Mouse (Mus musculus) forebrain, postnatal 0 days (tissue): ENCODE measurements at regions not wholly inside any gene's neighbourhood (a gene's known extent, or its start where the extent isn't known, plus 50 kb on each side); places are given as distances from the start of the nearest gene placed in this dataset.
A peak's percentile ranks its signal among the peaks of the same experiment; 100 is the strongest.
"Not testable (repeated sequence)": the region's sequence is repeated elsewhere in the genome, so short reads cannot be mapped to it uniquely, and the experiment has no call there.

Experiments
- ATAC-seq: fragments of 200-750 bp; cut with Nextera tagmentation; 2 replicates; pipeline ENCODE4 v1.8.0; 2017; ENCODE audit warnings: mild to moderate bottlenecking, moderate library complexity
- DNase-seq: peaks from one replicate; pipeline ENCODE4 v3.0.0-alpha.2; 2015
- H3K27ac ChIP-seq: fragments of 300-500 bp; sonication (generic); 2 replicates; pipeline ENCODE4 v1.5.1; 2014; ENCODE audit warnings: low read depth, mild to moderate bottlenecking, antibody characterized with exemption, low read length, moderate library complexity, mixed read lengths
- H3K27me3 ChIP-seq: fragments of 300-500 bp; sonication (generic); 2 replicates; pipeline ENCODE4 v1.6.1; 2014; ENCODE audit warnings: mild to moderate bottlenecking, low read length, mixed read lengths; ENCODE audit not compliant: insufficient read depth
- H3K36me3 ChIP-seq: fragments of 300-500 bp; sonication (generic); 2 replicates; pipeline ENCODE4 v1.6.1; 2014; ENCODE audit warnings: mild to moderate bottlenecking, moderate library complexity; ENCODE audit not compliant: insufficient read depth
- H3K4me1 ChIP-seq: fragments of 300-500 bp; sonication (generic); 2 replicates; pipeline ENCODE4 v1.6.1; 2014; ENCODE audit warnings: antibody characterized with exemption; ENCODE audit not compliant: insufficient read depth
- H3K4me2 ChIP-seq: fragments of 300-500 bp; sonication (generic); 2 replicates; pipeline ENCODE4 v1.6.1; 2014; ENCODE audit warnings: low read depth, mild to moderate bottlenecking, moderate library complexity
- H3K4me3 ChIP-seq: fragments of 300-500 bp; sonication (generic); 2 replicates; pipeline ENCODE4 v1.5.1; 2014; ENCODE audit warnings: low read depth, low read length, mixed read lengths
- H3K9ac ChIP-seq: fragments of 300-500 bp; sonication (generic); 2 replicates; pipeline ENCODE4 v1.6.1; 2014; ENCODE audit warnings: mild to moderate bottlenecking
- H3K9me3 ChIP-seq: fragments of 300-500 bp; sonication (generic); 2 replicates; pipeline ENCODE4 v1.6.1; 2016; ENCODE audit warnings: low read length
- CTCF ChIP-seq: sonication (generic); IDR thresholded peaks from 2 replicates; pipeline ENCODE4 v1.5.1; 2016; ENCODE audit warnings: antibody characterized with exemption, control low read depth, low read depth
- WGBS: fragments of 180-500 bp; shearing (Covaris S2); extraction: QIAGEN DNeasy Blood & Tissue Kit; methylation state at CpG from one replicate; pipeline ENCODE4 v1.1.7; 2014; 5-methylcytosine and 5-hydroxymethylcytosine counted together

GRCm38 (mm10) chr16:65629186-65629585, 66.7 kb upstream of the Chmp2b start:
- peak; percentile 72 for ATAC-seq
- H3K9me3 ChIP-seq = no peaks in the 10 kb centered on the region
- no peaks in the 10 kb centered on the region for H3K27me3 ChIP-seq
- DNase-seq = peak; percentile 86
- no peaks in the 10 kb centered on the region for H3K36me3 ChIP-seq
- 8% methylated on average over 10 of the region's 10 CpGs for WGBS
- H3K4me3 ChIP-seq = no peak overlapping the region
- H3K27ac ChIP-seq = no peak overlapping the region
- peak; percentile 74 for TF ChIP-seq CTCF
- no peak overlapping the region for H3K9ac ChIP-seq
- H3K4me2 ChIP-seq = no peak overlapping the region
- H3K4me1 ChIP-seq = no peaks in the 10 kb centered on the region; the same call in 1 of the 2 replicates

GRCm38 (mm10) chr16:65631680-65632079, 69.2 kb upstream of the Chmp2b start:
- 56% methylated on average over 5 of the region's 5 CpGs for WGBS

DNA sequence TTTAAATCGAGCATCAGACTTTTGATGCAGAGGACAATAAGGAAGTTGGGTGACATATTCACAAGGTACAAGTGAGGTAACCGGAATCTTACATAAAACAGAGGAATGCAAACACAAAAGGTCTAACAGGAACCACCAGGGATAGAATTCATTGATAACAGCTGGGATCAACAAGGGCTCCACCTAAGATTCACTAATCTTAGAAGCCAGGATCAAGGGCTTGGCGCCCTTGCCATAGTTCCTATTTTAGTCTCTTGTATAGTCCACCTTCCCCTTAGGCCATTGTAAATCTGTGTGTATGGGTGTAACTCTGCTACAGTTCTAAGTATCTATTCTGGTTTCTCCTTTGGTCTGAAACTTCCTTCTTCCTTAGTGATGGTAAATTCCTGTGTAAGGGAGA, 84.2 kb upstream of the Chmp2b start:
- not testable (repeated sequence) for H3K36me3 ChIP-seq, H3K9me3 ChIP-seq, H3K4me3 ChIP-seq, ATAC-seq, DNase-seq, H3K4me2 ChIP-seq, H3K4me1 ChIP-seq, H3K27ac ChIP-seq, H3K9ac ChIP-seq, H3K27me3 ChIP-seq
- 90% methylated on average over 3 of the region's 3 CpGs for WGBS

More at GRCm38 (mm10) chr16:65631680-65632079, 69.2 kb upstream of the Chmp2b start:
- TF ChIP-seq CTCF = 0 out of 2 replicates have a peak, but pooled peaks have one; percentile 16
- Histone ChIP-seq H3K36me3 (no peaks in the 10 kb centered on the region), H3K4me1 (no peaks in the 10 kb centered on the region; the same call in 1 of the 2 replicates), H3K4me2 (no peak overlapping the region), H3K4me3 (no peak overlapping the region), H3K27ac (no peak overlapping the region), H3K9ac (no peak overlapping the region), H3K9me3 (no peaks in the 10 kb centered on the region), H3K27me3 (no peaks in the 10 kb centered on the region)
- DNase-seq (no peak), ATAC-seq (no peak)

- DNase-seq = no peak
- no peak overlapping the region for H3K4me3 ChIP-seq
- H3K36me3 ChIP-seq = no peaks in the 10 kb centered on the region
- H3K4me1 ChIP-seq = no peaks in the 10 kb centered on the region
- no peak overlapping the region for H3K4me2 ChIP-seq
- no peaks in the 10 kb centered on the region for H3K9me3 ChIP-seq
- 47% methylated on average over 3 of the region's 3 CpGs for WGBS
- no peak for ATAC-seq
- no peak for TF ChIP-seq CTCF
- no peak overlapping the region for H3K27ac ChIP-seq
- no peak overlapping the region for H3K9ac ChIP-seq
- H3K27me3 ChIP-seq = no peaks in the 10 kb centered on the region
These were observed 86.5 kb upstream of the Chmp2b start for GRCm38 (mm10) chr16:65649061-65649460.

GRCm38 (mm10) chr16:65655490-65655889, 93.0 kb upstream of the Chmp2b start:
- DNase-seq = no peak
- H3K36me3 ChIP-seq = no peaks in the 10 kb centered on the region
- no peaks in the 10 kb centered on the region for H3K4me1 ChIP-seq
- no peak for TF ChIP-seq CTCF
- no peak overlapping the region for H3K4me3 ChIP-seq
- no peaks in the 10 kb centered on the region for H3K27me3 ChIP-seq
- H3K9me3 ChIP-seq = no peaks in the 10 kb centered on the region
- H3K9ac ChIP-seq = no peak overlapping the region
- no peak for ATAC-seq
- no peak overlapping the region for H3K27ac ChIP-seq
- no peak overlapping the region for H3K4me2 ChIP-seq

DNA sequence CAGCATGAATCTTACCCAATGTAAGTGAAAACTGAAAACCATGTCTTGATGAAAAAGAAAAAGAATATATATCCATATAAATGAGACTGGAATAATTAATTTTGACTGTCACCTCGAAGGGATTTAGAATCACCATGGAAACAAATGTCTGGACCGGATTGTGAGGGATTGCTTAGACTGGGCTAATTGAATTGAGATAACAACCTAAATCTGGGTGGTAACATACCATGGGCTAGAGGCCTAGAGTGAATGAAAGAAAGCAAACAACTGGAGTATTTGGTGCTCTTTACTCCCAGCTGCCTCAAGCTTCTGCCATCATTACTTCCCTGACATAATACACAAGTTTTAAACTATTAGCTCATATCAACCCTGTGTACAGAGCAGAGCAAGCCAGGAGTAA, 95.3 kb upstream of the Chmp2b start:
- Histone ChIP-seq H3K4me1 (no peaks in the 10 kb centered on the region), H3K27me3 (no peaks in the 10 kb centered on the region), H3K4me3 (no peak overlapping the region), H3K4me2 (no peak overlapping the region), H3K9me3 (no peaks in the 10 kb centered on the region), H3K36me3 (no peaks in the 10 kb centered on the region), H3K9ac (no peak overlapping the region), H3K27ac (no peak overlapping the region)
- 8% methylated on average over 2 of the region's 2 CpGs for WGBS
- no peak for ATAC-seq
- no peak for DNase-seq
- no peak for TF ChIP-seq CTCF

DNA sequence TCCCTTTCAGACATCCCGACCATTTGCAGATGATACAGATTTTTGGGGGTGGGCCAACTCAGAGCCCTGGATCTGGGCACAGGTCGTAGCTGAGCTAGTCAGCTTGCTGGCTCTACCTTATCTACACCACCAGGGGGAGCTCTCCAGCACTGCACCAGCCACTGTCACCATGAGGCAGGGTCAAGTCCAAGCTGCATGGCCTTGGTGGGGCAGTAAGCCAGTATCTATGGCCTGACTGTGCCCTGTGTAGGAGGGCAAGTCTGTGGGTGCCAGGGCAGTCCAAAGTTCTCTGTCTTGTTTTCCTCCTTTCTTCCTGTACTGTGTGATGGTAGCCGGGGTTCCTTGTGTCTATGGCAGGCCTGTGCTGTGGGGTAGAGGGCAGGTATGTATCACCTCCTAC, 102.3 kb upstream of the Chmp2b start:
- peak; percentile 48 for TF ChIP-seq CTCF
- Histone ChIP-seq H3K4me2 (no peak overlapping the region), H3K27ac (no peak overlapping the region), H3K36me3 (no peaks in the 10 kb centered on the region), H3K27me3 (no peaks in the 10 kb centered on the region), H3K4me3 (no peak overlapping the region), H3K4me1 (no peaks in the 10 kb centered on the region), H3K9me3 (no peaks in the 10 kb centered on the region), H3K9ac (no peak overlapping the region)
- no peak for DNase-seq
- ATAC-seq = no peak
- 66% methylated on average over 3 of the region's 3 CpGs for WGBS

DNA sequence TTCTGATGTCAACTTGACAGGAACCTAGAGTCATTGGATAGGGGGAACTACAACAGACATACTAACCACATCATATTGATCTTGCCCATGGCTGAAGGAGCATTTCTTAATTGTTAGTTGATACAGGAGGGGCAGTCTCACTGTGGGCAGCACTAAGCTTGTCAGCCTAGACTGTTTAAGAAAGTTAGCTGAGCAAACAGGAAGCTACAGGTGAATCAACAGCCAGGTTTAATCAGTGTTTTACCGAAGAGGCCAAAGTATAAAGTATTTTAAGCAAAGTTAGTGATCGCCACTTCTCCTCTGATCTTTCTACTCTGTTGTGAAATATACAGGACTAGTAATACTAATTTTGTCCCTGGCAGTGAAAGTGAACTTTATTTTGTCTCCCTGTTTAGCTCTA, 109.6 kb upstream of the Chmp2b start:
- DNase-seq = no peak
- Histone ChIP-seq H3K4me3 (no peak overlapping the region), H3K27me3 (no peaks in the 10 kb centered on the region), H3K36me3 (no peaks in the 10 kb centered on the region), H3K4me1 (no peaks in the 10 kb centered on the region), H3K9ac (no peak overlapping the region), H3K9me3 (no peaks in the 10 kb centered on the region), H3K27ac (no peak overlapping the region), H3K4me2 (no peak overlapping the region)
- no peak for ATAC-seq
- WGBS = 94% methylated on average over 2 of the region's 2 CpGs
- TF ChIP-seq CTCF = no peak
